Mouse (Mus musculus): ENCODE measurements at regions not wholly inside any gene's neighbourhood (a gene's known extent, or its start where the extent isn't known, plus 50 kb on each side); places are given as distances from the start of the nearest gene placed in this dataset.

DNA sequence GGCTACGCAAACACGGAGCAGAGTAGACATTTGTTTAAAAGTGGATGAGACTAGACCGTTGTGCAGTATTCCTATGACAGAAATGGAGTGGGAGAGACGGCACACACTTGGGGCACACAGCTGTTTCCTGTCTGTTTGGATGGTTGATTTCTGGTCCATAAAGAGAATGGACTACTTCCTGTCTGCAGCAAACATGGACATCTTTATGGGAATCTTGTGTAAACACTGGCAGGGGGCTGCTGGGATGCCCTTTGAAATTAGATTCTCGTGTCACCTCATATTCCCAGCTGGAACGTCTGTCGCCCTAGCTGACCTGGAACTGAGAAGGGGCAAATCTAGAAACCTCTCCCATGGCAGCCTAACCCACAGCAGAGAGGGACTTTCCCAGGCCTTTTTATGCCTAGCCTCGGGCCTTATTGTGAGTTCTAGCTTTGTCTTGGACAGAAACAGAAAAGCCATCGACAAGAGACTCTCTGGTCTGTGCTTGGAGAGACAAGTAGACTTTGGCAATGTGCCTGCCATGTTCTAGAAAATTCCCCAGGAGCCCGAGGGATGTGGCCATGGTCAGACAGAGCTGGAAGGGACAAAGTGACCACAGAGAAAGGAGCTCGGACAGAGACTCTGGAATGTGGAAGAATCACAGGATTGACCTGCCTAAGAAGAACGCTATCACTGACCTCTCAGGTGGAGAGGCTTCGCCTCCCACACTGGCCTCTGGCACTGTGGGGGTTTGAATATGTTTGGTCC lies 107.5 kb downstream of the Mis18a start:
- no peak for DNase-seq
- intact Hi-C loops (cut with DNase I), result loop anchor here (5.0 to 10.0 kb wide), 3 partner anchors 83 to 235 kb away; partner anchors contain the start of gene Hunk

DNA sequence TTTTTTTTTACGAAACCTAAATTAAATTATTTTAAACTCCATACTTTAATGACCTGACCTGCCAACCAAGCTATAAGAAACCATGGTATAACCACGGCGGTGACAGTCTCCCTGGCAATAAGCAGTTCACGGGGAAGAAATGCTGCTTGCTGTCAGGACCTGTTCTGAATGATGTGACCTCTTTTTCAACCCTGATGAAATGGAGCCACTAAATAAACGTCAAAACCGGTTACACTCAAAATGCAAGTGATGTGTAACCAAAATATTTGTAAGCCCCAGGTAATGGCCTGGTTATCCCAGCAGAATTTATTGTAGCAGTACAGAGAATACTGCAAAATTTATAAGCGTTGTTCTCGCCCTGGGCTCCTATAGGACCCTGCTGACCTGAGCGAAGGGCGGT lies 111.4 kb downstream of the Mis18a start:
- intact Hi-C loops (cut with DNase I), result loop anchor here (5.0 kb wide), 1 partner anchor 87 kb away; no protein-coding TSS in a partner anchor
- DNase-seq, result no peak

DNA sequence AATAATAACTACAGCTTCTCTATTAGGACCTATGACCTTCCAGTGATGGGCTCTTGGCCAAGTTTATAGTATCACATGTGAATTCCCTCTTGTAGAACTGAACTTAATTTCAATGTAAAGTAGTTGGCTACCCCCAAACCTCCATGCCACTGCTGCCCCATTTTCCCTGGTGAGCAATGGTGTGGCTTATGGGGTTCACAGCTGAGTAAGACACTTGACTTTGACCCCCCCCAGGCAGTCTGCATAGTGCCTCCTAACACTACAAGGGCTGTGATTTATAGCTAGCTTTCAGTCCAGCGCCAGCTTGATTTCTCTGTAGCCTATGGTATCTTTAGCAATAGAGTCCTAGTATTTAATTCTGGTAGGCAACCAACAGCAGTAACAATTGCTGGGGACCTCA lies 113.1 kb downstream of the Mis18a start:
- DNase-seq, result no peak
- intact Hi-C loops (cut with DNase I), result no loop called here

DNA sequence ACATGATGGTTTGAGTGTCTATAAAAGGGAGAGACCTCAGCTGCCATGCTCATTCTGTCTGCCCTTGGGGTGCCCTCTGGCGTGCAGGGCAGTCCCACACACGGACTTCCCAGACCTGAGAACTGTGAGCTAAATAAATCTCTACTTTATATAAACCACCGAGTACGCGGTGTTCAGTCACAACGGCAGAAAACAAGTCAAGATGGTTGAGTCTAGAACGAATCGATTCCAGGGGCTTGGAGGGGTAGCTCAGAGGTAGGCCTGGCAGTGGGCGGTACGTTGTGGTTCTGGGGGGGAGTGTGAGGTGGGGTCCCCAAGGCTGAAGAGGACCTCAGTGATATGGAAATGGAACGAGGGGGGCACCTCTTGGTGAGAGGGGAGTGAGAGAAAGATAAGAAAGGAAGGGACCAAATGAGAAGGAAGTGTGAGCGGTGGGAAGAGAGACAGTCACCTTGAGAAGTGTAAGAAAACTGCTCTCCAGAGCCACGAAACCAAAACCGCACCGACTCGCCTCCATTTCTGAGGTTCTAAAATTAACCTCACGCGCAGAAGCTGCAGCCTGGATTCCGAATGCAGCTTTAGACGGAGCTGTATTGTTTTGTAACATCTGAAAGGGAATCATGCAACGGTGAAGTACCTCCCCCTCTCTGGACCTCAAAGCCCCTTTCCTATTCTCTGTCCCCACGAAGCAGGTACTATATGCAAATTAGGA lies 117.0 kb downstream of the Mis18a start:
- intact Hi-C loops (cut with DNase I), result no loop called here
- no peak for DNase-seq

DNA sequence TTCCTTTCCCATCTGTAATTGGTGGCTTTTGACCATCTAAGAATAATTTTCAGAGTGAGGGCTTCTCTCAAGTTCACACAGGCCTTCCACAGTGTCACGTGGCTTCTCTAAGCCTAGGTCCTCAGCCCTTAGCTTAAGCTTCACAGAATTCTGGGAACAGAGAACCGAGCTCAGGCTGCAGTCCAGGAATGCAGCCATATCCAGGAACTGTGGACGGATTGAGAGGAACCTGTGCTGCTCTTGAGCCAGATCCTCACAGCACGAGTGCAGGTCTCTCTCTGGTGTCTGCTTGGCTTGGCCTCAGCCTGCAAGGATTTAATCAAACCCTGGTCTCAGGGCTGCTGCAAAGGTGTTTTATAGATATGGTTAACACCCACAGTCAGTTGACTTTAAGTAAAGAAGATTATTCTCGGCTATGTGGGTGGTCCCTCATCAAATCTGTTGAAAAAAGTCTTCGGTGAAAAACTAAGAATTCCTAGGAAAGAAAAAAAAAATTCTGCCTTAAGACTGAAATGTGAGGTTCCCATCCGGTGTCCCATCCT lies 127.8 kb downstream of the Mis18a start:
- intact Hi-C loops (cut with DNase I), result no loop called here

DNA sequence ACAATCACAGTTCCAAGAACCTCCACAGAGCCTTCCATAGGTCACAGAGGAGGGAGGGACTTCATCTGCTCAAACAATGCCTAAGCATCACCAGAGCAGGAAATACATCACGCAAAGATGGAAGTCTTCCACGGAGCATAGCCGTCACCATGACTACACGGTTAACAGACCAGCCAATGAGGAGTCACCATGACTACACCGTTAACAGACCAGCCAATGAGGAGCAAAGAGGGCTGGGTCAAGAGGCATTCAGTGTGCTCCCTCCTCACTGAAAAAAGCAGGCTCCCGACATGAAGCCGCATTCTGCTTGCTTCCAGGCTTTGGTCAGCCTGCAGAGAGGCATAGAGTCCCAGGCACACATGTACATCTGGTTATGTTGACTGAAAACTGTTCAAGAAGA lies 128.5 kb downstream of the Mis18a start:
- DNase-seq, result no peak

More for the DNA sequence above, 127.8 kb downstream of the Mis18a start:
- DNase-seq, result no peak

DNA sequence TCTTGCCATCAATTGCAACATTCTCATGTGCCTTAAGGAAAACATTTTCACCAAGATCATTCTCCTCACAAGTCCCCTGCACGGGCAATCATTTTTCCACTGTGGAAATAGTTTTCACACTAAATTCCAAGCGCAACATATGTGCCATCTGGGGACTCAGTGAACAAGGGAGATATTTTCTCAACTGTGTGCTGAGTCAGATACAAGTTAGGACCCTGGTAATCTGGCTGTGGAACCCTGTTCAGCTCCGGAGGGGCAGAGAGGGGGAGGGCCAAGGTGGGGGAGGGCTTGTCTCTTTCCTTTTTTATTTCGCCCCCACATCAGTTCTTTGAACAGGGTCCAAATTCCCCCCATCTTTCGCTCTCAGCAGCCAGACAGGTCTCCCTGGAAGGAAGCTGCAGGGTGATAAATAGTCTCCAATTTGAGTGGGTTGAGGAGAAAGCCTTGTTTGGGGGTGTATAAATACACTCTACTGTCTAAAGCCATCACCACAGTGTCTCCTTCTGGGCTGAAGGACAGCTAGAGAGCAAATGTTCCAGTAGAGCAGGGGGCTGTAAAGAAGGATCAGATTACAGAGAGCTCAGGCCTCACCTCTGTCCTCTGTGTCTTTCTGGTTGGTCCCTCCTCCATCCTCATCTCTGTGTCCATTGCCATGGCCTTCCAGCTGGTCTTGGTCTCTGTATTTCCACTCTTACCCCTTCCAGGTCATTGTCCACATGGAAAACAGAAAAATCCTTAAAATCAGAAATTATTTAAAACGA lies 134.3 kb downstream of the Mis18a start:
- no peak for DNase-seq
- intact Hi-C loops (cut with DNase I), result no loop called here

More for the DNA sequence above, 128.5 kb downstream of the Mis18a start:
- intact Hi-C loops (cut with DNase I), result no loop called here

DNA sequence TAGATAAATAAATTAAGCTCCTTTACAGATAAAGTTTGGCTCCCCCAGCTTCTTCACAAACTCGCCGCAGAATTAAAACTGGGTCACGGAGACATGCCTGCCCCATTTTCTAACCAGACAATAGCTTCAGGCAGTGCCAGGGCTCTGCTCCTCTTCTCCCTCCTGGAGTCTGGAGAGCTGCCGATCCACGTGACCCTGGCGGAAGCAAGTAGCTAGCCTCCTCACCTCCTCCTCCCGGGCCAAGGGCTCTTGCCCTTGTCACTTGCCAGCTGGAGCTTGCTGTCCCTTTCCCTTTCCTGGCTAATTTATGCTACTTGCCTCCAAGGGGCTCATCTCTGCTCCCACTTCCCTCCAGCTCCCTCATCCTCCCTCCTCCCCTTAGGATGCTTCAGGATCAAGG lies 142.0 kb downstream of the Mis18a start:
- intact Hi-C loops (cut with DNase I), result no loop called here
- no peak for DNase-seq

DNA sequence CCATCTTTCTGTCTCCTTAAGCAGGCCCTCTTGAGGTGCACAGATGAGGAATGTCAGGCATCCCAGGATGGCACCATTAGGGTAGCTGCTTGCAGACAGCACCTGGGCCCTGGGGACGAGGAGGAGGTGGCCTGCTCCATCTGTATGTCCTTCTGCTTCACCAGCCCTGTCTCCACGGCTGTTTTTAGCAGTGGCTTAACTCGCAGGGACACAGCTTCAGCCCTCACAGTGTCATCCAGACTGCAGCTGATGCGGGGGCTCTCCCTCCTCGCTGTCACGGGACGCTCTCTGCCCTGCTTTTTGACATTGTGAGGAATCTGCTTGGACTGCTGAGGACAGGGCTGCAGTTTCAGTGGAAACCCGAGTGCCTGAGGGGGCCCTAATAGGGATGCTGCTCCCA lies 146.8 kb downstream of the Mis18a start:
- intact Hi-C loops (cut with DNase I), result no loop called here
- DNase-seq, result no peak

DNA sequence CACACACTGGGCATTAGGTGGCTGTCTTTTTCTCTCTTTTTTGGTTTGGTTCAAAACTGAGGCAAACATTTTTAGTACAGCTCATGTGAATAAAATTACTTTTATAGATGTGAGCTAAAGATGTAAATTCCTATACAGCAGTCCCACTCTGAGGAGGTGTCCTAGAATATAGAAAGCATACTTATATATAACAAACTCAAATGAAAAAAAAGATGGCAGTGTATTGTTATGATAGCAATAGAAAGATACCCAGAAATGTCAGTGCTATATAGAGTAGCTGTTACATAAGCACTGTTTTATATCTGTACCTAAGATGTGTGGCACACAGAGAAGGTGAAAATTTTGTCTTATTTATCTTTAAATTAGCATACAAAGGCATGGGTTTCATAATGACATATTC lies 156.1 kb downstream of the Mis18a start:
- no peak for DNase-seq
- intact Hi-C loops (cut with DNase I), result no loop called here

DNA sequence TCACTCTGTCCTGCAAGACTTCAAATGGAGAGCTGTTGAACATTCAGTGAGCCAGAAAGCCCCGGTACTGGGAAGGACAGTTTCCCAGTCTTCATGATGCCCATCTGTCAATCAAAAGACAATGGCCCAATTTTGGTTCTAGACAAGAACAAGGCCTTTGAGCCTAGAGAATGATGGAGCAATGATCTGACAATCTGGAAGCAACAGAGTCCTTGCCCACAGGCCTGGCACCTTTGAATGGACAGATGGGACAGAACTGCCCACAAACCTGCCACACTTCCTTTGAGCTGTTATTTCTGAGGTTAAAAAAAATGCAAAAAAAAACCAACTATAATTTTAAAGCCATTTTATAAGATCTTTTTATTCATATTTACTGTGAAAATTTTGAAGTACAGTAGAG lies 157.4 kb downstream of the Mis18a start:
- intact Hi-C loops (cut with DNase I), result no loop called here
- no peak for DNase-seq

DNA sequence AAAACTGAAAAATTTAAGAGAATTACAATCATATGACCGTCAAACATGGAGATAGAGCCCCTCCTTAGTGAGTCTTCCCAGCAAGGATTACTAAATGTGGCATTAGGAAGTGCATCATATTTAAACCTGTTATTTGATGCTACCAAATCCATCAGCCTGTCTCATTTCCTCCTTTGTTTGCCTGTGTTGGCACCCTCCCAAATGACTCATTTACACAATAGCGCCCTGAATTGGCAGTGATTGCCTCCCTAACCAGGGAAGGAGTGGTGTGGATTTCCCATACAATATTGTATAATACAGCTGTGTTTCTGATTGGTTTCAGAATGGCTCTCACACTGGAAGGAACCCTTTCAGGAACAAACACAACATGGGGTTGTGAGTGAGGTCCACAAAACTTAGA lies 162.0 kb downstream of the Mis18a start:
- intact Hi-C loops (cut with DNase I), result no loop called here
- DNase-seq, result no peak

DNA sequence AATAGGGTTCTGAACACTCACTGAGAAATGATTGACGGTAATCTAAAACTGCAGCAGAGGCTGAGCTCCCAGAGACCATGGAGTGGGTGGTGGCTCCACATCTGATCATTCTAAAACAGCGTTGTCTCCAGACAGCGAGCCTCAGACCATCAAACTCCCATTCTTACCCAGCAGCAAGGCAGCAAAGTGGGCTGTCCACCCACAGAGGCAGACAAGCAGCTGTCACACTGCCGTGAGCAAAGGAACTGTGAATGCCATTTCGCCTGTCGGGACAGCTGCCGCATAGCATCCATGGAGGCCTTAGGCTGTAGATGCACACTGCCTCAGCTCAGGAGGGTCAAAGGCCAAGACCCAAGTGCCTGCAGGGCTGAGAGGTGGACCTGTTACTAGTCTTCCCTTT lies 167.3 kb downstream of the Hunk start:
- intact Hi-C loops (cut with DNase I), result no loop called here
- DNase-seq, result no peak

DNA sequence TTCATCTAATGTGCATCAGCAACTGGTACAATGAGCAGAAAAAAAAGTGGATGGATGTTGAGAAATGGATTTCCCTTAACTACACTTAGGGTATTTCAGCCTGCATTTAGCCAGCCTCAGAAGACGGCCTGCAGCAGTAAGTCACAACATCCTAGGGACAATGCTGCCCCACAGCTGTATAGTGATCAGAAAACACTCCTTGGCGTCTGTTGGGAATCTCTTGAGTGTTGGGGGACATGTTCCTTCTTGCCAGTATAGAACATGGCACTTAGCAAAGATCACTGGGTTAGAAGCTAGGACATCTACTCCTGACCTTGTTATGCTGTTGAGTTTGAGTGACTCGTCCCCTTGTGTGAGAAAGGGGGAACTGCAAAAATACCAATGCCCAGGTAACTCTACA lies 165.2 kb downstream of the Hunk start:
- DNase-seq, result no peak
- intact Hi-C loops (cut with DNase I), result no loop called here

DNA sequence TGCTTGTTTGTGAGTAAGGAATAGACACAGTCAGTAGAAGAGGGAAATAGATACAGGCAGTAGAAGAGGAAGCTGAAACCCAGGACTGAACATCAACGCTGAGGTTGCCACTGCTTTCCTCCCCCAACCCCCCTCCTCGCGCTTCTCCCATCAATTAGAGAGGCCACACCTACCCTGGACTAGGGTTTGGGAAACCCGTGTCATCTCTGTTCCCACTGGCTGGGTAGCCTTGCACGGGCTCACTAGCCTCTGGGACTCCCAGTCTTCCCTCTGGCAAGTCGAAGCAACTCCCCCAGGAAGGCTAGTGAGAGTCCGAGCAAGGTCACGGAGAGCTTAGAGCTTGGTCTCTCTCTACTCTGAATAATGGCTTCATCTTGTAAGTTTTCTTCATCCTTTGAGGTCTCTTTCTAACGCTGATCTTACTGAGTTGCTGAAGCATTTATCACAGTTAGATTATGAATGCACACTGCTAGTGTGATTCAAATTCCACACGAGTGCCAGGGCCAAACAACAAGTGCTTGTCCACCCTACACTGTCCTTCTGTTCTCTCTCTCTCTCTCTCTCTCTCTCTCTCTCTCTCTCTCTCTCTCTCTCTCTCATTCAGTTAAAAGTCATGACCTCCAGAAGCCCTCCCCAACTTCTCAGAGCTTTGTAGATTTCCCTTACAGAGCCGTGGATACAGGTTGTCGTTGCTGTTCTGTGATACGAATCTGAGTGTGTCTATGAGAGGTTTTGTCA lies 164.4 kb downstream of the Hunk start:
- no peak for DNase-seq
- intact Hi-C loops (cut with DNase I), result no loop called here

All from heart, postnatal 14 days (tissue).